Mouse (Mus musculus): Measurements from ENCODE around the gene Psg27. TPM values are rescaled to one million over a fixed set of nuclear protein-coding genes. Genes with fewer than 3 reads are reported as not detected.
"Not testable (repeated sequence)": the region's sequence is repeated elsewhere in the genome, so short reads cannot be mapped to it uniquely, and the experiment has no call there.

Gene Psg27
- polyA plus RNA-seq (2011; ENCODE audit: insufficient read depth, insufficient read length, low read depth, missing spikeins): 0.90 and 4.1 TPM in 2 replicates

- Histone ChIP-seq H3K4me3 (ENCODE audit: low read depth, low read length) (no peak within 1 kb of the TSS), H3K27me3 (ENCODE audit: control insufficient read depth, insufficient read depth, low read length, poor library complexity, severe bottlenecking) (no peaks in the 10 kb centered on the region), H3K36me3 (ENCODE audit: control insufficient read depth, insufficient read depth, low read length, poor library complexity, severe bottlenecking) (no peaks in the 10 kb centered on the region), H3K4me1 (ENCODE audit: control insufficient read depth, insufficient read depth, low read length) (no peaks in the 10 kb centered on the region), H3K27ac (ENCODE audit: insufficient read depth, low read length) (no peak within 1 kb of the TSS), H3K9me3 (replicated peaks; ENCODE audit: control insufficient read depth, insufficient read depth, low read length, poor library complexity, severe bottlenecking) (no peaks in the 10 kb centered on the region), H3K9ac (ENCODE audit: low read depth, poor library complexity, severe bottlenecking) (no peak within 1 kb of the TSS)
- TF ChIP-seq EP300 (IDR thresholded peaks at IDR 0.05; ENCODE audit: insufficient read depth, low read depth, low read length) (no peak), CTCF (IDR thresholded peaks at IDR 0.05; ENCODE audit: low read depth, low read length) (no peak), POLR2A (IDR thresholded peaks at IDR 0.05; ENCODE audit: insufficient read depth, low read length) (no peak)
These were observed at the start of gene Psg27 for GRCm38 (mm10) chr7:18567205-18567604. Gene Psg27 (minus strand): TSS chr7:18567305.

- not testable (repeated sequence) for H3K27me3 ChIP-seq (ENCODE audit: control insufficient read depth, insufficient read depth, low read length, poor library complexity, severe bottlenecking); H3K4me3 ChIP-seq (ENCODE audit: low read depth, low read length); H3K9ac ChIP-seq (ENCODE audit: low read depth, poor library complexity, severe bottlenecking); H3K4me1 ChIP-seq (ENCODE audit: control insufficient read depth, insufficient read depth, low read length); H3K27ac ChIP-seq (ENCODE audit: insufficient read depth, low read length); H3K9me3 ChIP-seq (replicated peaks; ENCODE audit: control insufficient read depth, insufficient read depth, low read length, poor library complexity, severe bottlenecking); H3K36me3 ChIP-seq (ENCODE audit: control insufficient read depth, insufficient read depth, low read length, poor library complexity, severe bottlenecking)
These were observed 49.3 kb upstream of the Psg27 start, which contains the start of gene Psg23 for GRCm38 (mm10) chr7:18616401-18616800. Gene Psg23 (minus strand): TSS chr7:18616501.

GRCm38 (mm10) chr7:18559850-18560249, 7.3 kb downstream of the Psg27 start:
- no peak for TF ChIP-seq POLR2A (IDR thresholded peaks at IDR 0.05; ENCODE audit: insufficient read depth, low read length)
- no peak for TF ChIP-seq EP300 (IDR thresholded peaks at IDR 0.05; ENCODE audit: insufficient read depth, low read depth, low read length)
- TF ChIP-seq CTCF (IDR thresholded peaks at IDR 0.05; ENCODE audit: low read depth, low read length): no peak
- Histone ChIP-seq H3K9me3 (replicated peaks; ENCODE audit: control insufficient read depth, insufficient read depth, low read length, poor library complexity, severe bottlenecking) (no peaks in the 10 kb centered on the region), H3K36me3 (ENCODE audit: control insufficient read depth, insufficient read depth, low read length, poor library complexity, severe bottlenecking) (no peaks in the 10 kb centered on the region), H3K4me1 (ENCODE audit: control insufficient read depth, insufficient read depth, low read length) (no peaks in the 10 kb centered on the region), H3K4me3 (ENCODE audit: low read depth, low read length) (no peak overlapping the region), H3K27me3 (ENCODE audit: control insufficient read depth, insufficient read depth, low read length, poor library complexity, severe bottlenecking) (no peaks in the 10 kb centered on the region), H3K27ac (ENCODE audit: insufficient read depth, low read length) (no peak overlapping the region), H3K9ac (ENCODE audit: low read depth, poor library complexity, severe bottlenecking) (no peak overlapping the region)

GRCm38 (mm10) chr7:18555751-18556150, 11.4 kb downstream of the Psg27 start:
- not testable (repeated sequence) for H3K27ac ChIP-seq (ENCODE audit: insufficient read depth, low read length); H3K36me3 ChIP-seq (ENCODE audit: control insufficient read depth, insufficient read depth, low read length, poor library complexity, severe bottlenecking); H3K9ac ChIP-seq (ENCODE audit: low read depth, poor library complexity, severe bottlenecking); H3K4me3 ChIP-seq (ENCODE audit: low read depth, low read length); H3K27me3 ChIP-seq (ENCODE audit: control insufficient read depth, insufficient read depth, low read length, poor library complexity, severe bottlenecking); H3K9me3 ChIP-seq (replicated peaks; ENCODE audit: control insufficient read depth, insufficient read depth, low read length, poor library complexity, severe bottlenecking); H3K4me1 ChIP-seq (ENCODE audit: control insufficient read depth, insufficient read depth, low read length)

GRCm38 (mm10) chr7:18533420-18533819, 33.7 kb downstream of the Psg27 start:
- H3K27me3 ChIP-seq (ENCODE audit: control insufficient read depth, insufficient read depth, low read length, poor library complexity, severe bottlenecking): no peaks in the 10 kb centered on the region
- H3K4me3 ChIP-seq (ENCODE audit: low read depth, low read length): no peak overlapping the region
- no peaks in the 10 kb centered on the region for H3K36me3 ChIP-seq (ENCODE audit: control insufficient read depth, insufficient read depth, low read length, poor library complexity, severe bottlenecking)
- TF ChIP-seq EP300 (IDR thresholded peaks at IDR 0.05; ENCODE audit: insufficient read depth, low read depth, low read length): peak; percentile 84
- TF ChIP-seq POLR2A (IDR thresholded peaks at IDR 0.05; ENCODE audit: insufficient read depth, low read length): no peak
- no peak for TF ChIP-seq CTCF (IDR thresholded peaks at IDR 0.05; ENCODE audit: low read depth, low read length)
- H3K4me1 ChIP-seq (ENCODE audit: control insufficient read depth, insufficient read depth, low read length): peaks cover 7% of the 10 kb centered on the region
- no peak overlapping the region for H3K9ac ChIP-seq (ENCODE audit: low read depth, poor library complexity, severe bottlenecking)
- H3K27ac ChIP-seq (ENCODE audit: insufficient read depth, low read length): no peak overlapping the region
- H3K9me3 ChIP-seq (replicated peaks; ENCODE audit: control insufficient read depth, insufficient read depth, low read length, poor library complexity, severe bottlenecking): no peaks in the 10 kb centered on the region

- H3K9ac ChIP-seq (ENCODE audit: low read depth, poor library complexity, severe bottlenecking): no peak within 1 kb of the TSS
- TF ChIP-seq POLR2A (IDR thresholded peaks at IDR 0.05; ENCODE audit: insufficient read depth, low read length) (no peak), CTCF (IDR thresholded peaks at IDR 0.05; ENCODE audit: low read depth, low read length) (no peak), EP300 (IDR thresholded peaks at IDR 0.05; ENCODE audit: insufficient read depth, low read depth, low read length) (no peak)
- H3K27me3 ChIP-seq (ENCODE audit: control insufficient read depth, insufficient read depth, low read length, poor library complexity, severe bottlenecking): no peaks in the 10 kb centered on the region
- H3K27ac ChIP-seq (ENCODE audit: insufficient read depth, low read length): no peak within 1 kb of the TSS
- H3K9me3 ChIP-seq (replicated peaks; ENCODE audit: control insufficient read depth, insufficient read depth, low read length, poor library complexity, severe bottlenecking): no peaks in the 10 kb centered on the region
- no peaks in the 10 kb centered on the region for H3K36me3 ChIP-seq (ENCODE audit: control insufficient read depth, insufficient read depth, low read length, poor library complexity, severe bottlenecking)
- H3K4me1 ChIP-seq (ENCODE audit: control insufficient read depth, insufficient read depth, low read length): peaks cover 7% of the 10 kb centered on the region
- no peak within 1 kb of the TSS for H3K4me3 ChIP-seq (ENCODE audit: low read depth, low read length)
These were observed 34.9 kb downstream of the Psg27 start, which contains the start of gene Psg25 for GRCm38 (mm10) chr7:18532169-18532568. Gene Psg25 (minus strand): TSS chr7:18532269.

All from ES-Bruce4 (cell line).